Mouse (Mus musculus): ENCODE data around the gene Olfr671.
"Not testable (repeated sequence)": the region's sequence is repeated elsewhere in the genome, so short reads cannot be mapped to it uniquely, and the experiment has no call there.

Olfr671 gene

GRCm38 (mm10) chr7:104979026-104979425 is at the start of gene Olfr671:
Gene Olfr671 (minus strand): TSS chr7:104979126.
- no peak for DNase-seq (ENCODE audit: low spot score)

DNA sequence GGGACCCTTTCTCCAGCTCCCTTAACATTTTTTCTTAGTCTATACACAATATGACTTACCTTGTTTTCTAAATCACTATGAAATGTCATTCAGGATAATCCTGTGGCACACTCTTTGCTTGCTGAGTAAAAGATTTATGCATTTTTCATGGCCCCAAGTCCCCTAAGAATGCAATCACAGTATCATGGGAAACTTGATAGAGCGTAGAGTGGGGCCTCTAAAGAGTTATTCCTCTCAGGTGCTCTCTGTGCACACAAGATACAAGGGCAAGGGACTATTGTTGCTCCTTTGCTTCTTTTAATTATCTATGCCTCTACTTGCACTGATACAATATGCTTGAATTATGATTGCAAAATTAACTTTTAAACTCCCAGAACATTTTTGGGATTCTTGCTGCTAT is 49.4 kb upstream of the Olfr671 start, which contains the start of gene Olfr675:
Olfr675 (minus strand) TSS at position 101 of the 400 bp plus-strand sequence.
- DNase-seq (ENCODE audit: low spot score), result no peak

DNA sequence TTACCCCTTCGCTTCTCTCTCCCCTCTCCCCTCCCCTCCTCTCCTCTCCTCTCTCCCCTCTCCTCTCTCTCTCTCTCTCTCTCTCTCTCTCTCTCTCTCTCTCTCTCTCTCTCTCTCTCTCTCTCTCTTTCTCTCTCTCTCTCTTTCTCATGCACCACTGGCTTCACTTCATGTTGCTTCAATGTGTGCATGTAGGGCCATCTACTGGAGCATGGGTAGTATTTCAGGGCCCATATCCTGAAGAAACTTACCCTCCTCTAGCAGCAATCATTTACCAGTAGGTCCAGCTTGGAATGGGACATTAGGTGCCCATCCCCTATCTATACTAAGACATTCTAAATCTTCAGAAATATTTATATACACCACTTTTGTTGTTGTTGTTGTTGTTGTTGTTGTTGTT is 43.6 kb upstream of the Olfr671 start:
- DNase-seq (ENCODE audit: low spot score), result no peak

- DNase-seq (ENCODE audit: low spot score), result no peak
Observed at GRCm38 (mm10) chr7:105001929-105002328, 23.0 kb upstream of the Olfr671 start, which contains the start of gene Olfr672. Gene Olfr672 (minus strand): TSS chr7:105002029.

DNA sequence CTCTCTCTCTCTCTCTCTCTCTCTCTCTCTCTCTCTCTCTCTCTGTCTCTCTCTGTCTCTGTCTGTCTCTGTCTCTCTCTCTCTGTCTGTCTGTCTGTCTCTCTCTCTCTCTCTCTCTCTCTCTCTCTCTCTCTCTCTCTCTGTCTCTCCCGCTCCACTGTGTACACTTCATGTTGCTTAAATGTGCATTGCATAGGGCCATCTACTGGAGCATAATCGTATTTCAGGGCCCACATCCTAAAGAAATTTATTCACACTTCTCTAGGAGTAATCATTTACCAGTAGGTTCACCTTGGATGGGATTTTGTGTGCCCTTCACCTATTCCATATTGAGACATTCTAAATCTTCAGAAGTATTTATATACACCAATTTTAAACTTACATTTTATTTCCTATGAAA is 6.4 kb downstream of the Olfr671 start:
- DNase-seq (ENCODE audit: low spot score), result not testable (repeated sequence)

DNA sequence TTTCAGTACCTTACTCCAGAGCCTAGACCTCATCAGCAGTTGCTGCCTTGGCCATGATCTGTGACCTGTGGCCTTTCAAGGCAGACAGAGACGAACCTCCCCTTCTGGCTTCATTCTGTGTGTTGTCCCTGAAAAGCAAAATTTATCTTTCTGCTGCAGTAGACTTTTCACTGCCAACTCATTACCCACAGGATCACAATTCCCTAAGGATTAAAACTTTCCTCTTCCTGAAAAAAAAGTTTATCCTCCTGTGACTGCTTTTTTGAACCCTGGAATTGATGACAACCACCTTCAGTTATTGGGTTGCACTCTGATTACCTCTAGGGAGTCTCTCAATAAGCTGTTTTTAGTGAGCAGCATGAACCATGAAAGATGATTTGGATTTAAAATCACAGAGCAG is 16.4 kb downstream of the Olfr671 start, which contains the start of gene Olfr670:
Olfr670 (minus strand) TSS at position 101 of the 400 bp plus-strand sequence.
- DNase-seq (ENCODE audit: low spot score), result no peak

GRCm38 (mm10) chr7:104950234-104950633 is 28.7 kb downstream of the Olfr671 start:
- not testable (repeated sequence) for DNase-seq (ENCODE audit: low spot score)

DNA sequence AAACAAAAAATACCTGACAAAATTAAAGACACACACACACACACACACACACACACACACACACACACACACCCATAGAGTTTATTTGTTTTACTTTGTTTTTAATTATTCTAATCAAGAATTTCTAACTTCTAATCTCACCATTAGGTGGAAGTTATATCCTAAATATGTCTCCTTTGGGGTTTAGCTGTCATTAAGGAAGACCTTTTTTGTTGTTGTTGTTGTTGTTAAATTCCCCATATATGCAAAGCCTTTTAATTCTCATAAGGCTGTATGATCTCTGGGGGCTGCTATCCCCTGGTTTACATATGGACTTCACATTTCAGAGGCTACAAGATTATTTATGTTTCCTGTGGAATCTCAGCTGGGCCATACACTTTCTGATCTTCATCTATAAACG is 45.0 kb downstream of the Olfr671 start, which contains the start of gene Olfr669:
Olfr669 (plus strand) TSS at position 301 of the 400 bp plus-strand sequence.
- DNase-seq (ENCODE audit: low spot score), result no peak

- DNase-seq (ENCODE audit: low spot score), result no peak
Observed at GRCm38 (mm10) chr7:104927957-104928356, 51.0 kb downstream of the Olfr671 start, which contains the start of gene Olfr668. Gene Olfr668 (minus strand): TSS chr7:104928057.
